Mouse (Mus musculus) testis, postnatal 14 days (tissue): ENCODE results near the gene Padi4.

ENCODE experiments used
- DNase-seq: peaks from one replicate; pipeline ENCODE4 v3.0.0; 2021; ENCODE audit warnings: low spot score

Gene Padi4

DNA sequence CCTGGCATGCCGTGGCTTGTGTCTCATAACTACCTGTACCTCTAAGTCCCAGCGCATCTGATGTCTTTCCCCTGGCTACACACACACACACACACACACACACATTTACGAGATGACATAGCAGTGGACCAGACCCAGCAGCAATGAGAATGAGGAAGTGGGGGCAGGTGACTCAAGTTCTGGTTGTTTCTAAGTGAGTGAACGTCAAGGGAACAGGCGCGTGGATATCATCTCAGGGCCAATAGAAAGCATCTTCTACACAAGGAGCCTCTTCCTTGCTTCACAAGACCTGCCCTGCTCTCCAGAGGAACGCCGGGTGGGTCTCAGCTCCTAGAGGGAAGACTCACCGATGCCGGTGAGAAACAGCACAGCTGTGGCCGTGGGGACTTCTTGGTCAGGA is 33.4 kb downstream of the Padi4 start:
- DNase-seq = no peak

DNA sequence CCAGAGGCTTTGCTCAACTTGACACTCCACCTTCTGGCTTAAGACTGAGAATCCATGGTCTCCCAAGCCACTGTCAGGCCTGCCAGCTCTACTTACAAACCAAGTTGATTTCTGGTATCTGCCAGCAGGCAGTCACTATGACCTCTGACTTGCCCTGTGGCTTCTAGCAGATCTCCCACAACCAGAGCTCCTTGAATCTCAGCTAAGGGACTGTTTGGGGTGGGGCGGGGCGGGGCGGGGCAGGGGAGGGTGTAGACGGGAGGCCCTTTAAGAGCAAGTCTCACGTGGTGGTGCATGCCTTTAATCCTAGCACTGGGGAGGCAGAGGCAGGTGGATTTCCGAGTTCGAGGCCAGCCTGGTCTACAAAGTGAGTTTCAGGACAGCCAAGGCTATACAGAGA is 41.2 kb downstream of the Padi4 start:
- DNase-seq = no peak

DNA sequence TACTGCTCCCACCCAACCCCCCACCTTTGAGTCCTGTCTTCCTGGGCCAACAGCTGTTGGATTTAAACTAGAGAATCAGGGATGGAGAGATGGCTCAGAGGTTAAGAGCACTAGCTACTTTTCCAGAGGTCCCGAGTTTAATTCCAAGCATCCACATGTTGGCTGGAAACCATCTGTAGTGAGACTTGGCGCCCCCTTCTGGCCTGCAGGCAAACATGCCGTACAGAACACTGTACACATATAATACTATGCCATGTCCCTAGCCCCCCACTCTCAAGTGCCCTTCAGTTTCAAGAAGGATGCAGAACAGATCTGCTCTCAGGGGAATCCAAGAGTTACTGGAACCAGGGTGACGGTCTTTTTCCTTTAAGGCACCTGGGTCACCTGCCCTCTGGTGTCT is 42.4 kb downstream of the Padi4 start:
- DNase-seq = no peak

DNA sequence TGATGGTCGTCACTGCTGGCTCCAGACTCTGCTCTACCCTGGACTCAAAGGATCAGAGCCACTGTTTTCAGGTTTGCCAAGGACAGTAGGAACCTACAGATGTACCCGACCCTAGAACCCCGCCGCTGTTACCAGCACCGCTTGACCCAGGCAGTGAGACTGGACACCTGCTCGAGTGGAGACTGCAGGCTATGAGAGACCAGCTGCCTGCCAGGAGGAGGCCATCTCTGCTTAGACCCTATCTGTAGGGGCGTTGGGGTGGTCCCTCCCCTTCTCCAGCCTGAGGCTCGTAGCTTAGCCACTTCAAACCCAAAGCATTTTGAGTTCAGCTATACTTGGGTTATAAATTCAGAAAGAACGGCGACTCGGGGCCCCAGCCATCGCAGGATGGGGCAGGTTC is 47.1 kb downstream of the Padi4 start:
- no peak for DNase-seq

DNA sequence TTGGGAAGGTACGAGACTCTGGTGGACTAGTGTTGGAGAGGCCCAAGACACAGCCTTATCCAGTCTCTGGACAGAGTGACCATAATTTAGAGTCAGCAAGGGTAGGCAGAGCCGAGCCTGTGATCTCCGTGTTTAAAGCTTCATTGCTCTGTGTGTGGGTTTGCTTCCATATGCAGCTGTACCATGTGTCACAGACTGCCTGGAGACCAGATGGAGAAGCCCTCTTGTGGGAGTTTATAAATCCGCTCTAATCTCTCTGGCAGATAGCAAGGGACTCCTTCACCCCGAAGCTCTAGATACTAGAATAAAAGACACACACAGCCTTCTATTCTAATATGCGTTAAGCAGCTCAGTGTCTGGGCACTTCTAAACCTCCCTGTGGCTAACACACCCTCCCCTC is 49.3 kb downstream of the Padi4 start:
- no peak for DNase-seq

DNA sequence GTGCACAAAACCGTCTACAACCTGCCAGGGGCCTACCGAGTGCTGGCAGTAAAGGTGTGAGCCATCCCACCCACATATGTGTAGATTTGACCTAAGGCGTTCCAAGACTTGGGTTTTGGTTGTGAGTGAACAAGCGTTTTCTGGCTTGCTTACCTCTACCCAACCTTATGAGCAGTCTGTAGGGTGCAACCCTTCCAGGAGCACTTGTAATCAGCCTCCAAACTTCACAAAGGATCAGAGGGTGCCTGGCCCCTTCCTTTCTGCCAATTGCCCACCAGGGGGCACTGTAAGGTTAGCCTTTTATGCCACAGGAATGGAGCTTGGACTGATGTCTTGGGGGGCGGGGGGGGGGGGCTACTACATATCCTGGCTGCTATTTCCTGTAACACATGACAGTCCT is 50.2 kb downstream of the Padi4 start:
- DNase-seq = no peak

DNA sequence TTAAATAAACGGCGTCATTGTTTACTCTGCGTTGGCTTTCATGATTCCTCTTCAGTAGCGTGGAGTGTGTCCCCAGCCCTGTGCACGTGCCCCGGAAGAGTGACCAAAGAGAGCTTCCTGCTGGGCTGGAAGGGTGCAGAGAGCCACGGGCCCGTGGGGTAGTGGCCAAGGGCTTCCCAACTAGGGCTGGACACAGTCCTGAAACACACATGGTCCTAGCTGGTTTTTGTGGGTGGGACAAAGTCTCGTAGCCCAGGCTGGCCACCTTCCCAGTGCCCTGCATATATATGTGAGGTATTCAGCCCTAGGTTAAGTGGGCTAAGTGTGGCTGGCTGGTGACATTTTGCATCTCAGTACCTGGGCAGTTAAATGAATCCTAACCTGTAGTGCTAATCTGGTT is 50.8 kb downstream of the Padi4 start:
- DNase-seq = no peak

DNA sequence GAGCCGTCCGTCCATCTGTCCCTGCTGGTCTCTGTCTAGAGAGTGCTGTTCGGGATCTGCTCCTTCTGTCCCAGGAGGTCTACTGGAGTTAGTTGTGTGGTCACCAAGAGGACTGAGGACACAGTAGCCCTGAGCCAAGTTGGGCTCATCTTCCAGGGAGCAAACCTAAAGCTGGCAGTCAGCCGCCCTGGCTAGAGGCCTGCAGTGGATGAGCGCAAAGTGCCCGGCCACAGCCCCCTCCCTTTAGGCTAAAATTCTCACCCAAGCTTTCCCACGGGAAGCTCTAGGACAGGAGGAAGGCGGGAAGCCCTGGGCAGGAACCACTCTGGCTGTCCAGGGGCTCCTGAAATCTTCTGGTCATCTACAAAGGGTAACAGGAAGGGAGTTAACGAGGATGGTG is 51.3 kb downstream of the Padi4 start:
- no peak for DNase-seq

DNA sequence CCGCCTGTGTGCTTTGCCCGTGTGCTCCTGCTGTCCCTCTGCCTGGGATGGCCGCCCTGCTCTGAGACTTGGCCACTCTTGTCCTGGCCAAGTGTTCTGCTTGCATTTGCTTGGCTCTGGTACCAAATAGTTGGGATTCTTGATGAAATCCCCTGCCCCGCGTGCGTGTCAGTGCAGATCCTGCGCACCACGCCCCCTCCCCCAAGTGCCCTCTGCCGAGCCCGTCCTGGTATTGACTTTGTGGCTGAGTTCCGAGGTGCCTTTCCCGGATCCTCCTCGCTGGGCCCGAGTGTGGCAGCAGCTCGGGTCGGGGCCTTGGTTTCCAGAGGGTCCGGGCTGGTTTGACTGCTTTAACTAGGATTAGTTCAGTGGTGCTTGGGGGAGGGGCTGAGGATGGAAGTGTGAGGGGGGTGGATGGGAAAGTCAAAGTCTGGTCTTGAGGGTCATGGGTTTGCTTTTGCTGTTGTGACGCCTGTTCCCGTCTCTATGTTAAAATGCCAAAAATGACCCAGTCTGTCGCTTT is 52.0 kb downstream of the Padi4 start:
- no peak for DNase-seq

DNA sequence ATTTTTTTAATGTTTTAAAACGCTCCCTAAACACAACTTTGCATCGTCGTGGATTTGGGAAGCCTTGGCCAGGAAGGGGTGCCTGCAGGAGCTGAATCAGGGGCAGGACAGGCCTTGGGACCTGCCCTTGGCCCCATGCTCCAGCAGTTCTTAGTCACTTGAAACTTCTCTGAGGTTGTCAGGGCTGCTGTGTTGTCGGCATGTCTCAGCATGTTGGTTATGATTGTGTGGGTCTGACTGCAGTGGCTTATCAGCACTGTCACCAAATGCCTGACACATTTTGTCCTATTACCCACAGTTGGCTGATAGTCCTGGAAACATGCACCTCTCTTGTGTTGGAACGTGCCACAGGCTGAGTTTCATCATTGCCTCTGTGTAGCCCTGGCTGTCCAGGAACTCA is 53.9 kb downstream of the Padi4 start:
- no peak for DNase-seq

DNA sequence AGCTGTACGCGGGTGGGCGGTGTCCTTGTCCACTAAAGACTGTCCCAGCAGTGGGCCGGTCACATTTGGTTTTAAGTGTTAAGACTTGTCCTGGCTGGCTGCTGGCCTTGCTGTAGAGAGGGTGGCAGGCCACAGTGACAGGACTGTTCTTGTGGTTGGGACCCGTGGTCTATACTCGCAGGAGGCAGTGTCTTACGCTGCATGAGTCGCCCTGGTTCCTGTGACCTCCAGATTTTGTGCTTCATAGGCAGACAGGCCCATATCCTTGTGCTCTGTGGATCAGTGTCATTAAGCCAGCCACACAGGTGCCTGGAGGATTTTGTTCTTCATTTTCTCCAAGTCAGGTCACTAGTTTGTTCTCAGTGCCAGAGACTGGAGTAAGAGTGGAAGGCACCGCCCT is 55.6 kb downstream of the Padi4 start:
- DNase-seq = no peak

DNA sequence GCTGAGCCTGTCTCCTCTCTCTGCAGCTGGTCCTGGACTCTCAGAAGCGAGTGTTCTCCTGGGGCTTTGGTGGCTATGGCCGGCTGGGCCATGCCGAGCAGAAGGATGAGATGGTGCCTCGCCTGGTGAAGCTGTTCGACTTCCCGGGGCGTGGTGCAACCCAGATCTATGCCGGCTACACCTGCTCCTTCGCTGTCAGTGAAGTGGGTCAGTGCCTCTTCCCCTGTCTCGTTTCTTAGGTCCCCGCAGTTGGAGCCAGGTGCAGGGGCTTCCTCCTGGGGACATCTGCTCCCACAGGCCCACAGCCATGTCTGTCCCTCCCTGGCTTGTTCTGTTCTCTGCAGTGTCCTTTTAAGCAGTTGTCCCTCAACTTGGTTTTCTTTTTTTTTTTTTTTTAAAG is 57.0 kb downstream of the Padi4 start:
- DNase-seq = no peak

DNA sequence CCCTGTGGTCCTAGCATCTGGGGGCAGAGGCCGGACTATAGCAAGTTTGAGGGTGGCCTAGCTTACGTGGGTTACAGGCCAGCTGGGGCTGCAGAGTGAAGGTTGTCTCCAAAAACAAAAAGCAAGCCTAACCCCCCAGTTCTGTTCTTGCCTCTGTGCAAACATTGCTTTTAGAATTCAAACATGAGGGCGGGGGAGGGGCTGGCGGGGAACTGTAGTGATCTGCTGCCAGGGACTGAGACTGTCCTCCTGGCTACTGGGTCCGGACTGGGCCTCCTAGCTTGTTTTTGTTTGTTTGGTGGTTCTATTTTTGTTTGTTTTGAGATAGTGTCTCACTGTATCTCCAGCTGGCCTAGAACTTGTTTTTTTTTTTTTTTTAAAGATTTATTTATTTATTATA is 59.5 kb downstream of the Padi4 start:
- DNase-seq = no peak

DNA sequence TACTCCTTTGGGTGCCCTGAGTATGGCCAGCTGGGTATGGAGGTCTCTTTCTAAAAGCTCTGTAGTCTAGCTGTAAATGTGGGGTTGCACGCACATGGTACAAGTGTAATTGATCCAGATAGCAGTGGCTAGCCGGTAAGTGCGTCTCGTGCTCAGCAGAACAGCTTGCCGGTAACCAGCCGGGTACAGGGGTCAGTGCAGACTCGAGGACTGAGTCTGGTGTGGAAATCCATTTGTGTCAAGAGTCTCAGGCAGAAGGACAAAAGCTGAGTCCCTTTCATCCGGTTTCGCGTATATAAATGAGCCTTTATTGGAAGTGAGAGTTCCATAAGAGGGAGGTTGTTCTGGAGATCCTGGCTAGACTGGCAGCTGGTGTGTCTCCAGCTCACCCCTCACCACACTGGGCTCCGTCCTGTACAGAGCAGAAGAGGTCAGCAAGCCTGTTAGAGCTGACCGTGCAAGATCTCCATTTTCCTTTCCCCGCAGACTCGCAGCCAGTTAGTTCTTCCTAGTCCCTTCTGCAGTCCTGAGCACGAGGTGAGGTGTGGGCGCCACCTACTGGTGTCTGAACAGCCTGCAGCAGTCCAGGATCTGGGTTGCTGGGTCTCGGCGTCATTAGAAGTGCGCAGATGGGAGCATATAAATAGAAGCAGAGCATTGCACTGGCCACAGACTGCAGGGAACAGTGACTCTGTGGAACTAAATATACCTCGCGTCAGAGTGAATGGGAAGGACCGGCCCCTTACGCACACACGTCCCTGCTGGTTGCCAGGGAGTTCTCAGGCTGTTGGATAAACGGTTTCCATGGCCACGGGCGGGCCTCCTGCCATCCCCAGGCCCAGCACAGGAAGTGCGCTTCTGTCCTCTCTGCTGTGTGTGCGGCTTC is 60.3 kb downstream of the Padi4 start:
- DNase-seq = peak; percentile 68

DNA sequence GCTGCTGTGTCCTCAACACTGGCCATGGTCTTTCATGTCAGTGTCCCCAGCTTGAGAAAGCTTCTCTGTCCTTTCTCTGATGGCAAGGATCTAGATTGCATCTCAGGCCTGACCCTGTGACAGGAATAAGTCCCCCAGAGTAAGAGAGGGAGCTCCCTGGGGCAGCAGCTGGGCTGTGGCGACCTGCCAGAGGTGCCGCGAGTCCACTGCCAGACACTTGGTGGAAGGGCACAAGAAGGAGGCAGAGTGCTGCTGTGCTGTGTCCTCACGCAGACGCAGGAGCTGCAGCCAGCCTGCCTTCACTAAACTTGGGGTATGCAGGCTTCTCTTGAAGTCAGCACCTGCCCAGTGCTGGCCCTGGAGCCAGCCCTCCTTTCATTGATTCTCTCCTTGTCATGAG is 62.7 kb downstream of the Padi4 start:
- no peak for DNase-seq

DNA sequence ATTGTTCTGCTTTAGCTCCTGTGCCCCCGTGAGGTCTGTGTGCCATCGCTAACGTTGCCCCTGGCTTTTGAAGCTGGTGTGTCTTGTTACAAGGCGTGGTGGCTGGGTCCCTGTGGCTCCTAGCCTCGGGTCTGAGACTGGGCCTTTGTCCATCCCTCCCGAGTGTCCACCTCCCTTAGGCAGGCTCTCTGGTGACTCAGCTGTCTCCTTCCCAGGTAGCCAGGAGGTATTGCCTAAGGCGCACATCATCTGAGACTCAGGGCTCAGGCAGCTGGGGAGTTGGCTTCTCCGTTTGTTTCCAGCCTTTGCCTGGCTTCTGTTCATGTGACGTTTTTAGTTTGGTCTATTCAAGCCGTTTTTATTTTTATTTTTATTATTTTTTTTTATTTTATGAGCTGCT is 63.3 kb downstream of the Padi4 start:
- no peak for DNase-seq

DNA sequence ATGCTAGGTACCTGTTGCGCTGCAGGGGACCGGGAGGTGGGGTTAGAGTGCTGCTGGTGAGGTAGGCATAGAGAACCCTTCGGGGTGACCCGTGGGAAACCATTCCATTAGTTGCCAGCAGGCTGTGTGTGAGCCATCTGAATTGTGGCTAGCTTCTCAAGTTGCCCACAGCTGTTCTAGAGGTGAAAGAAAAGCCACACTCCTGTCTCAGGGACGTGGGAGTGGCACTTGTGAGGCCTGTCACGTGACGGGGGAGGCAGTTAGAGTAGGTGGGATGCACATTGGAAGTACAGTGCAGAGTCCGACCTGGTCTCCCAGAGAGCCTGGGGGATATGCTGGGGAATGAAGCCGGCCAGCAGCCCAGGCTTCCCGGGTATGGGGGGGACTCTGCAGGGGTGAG is 64.4 kb downstream of the Padi4 start:
- DNase-seq = no peak

DNA sequence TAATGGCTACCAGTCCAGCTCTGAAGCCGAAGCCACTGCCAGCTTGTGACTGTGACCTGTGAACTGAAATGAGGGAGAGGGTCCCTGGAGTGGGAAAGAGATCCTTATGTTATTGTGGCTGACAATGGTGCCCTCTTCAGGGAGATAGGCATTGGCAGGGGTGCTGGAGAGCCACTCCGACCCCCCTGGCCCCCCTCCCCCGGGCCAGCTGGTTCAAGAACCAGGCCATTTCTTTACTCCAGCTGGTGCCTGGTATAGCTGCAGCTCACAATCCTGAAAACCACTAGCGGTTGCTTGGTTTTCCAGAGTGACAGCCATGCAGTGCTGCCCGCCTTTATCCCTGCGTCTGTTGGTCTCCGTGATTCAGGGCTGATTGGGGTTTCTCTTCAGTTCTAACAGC is 64.9 kb downstream of the Padi4 start:
- DNase-seq = no peak

DNA sequence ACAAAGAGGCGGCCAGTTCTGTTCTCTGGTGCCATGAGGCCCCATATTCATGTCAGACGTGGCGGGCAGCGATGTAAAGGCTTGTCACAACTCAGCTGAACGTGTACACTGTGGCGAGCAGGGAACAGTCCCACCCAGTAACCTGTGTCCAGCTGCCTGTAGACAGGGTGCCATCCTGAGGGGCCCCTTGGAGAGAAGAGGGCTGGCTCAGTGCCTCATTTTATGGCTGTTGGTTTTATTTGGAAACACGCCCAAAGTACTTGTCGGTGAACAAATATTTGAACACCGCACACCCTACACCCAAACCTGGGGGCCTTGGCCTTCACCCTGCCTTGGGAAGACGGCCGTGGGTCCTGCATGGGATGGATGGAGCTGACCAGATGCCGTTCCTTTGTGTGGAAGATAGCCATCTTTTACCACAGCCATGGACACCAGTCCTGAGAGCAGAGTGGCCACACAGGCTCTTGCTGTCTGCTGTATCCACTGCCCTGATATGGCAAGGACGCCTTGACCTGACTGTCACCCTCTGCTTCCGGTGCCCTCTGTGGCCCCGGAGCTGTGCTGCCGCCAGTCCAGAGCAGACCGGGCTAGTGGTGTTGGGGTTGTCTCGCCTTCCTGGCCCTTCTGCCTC is 65.6 kb downstream of the Padi4 start:
- no peak for DNase-seq

DNA sequence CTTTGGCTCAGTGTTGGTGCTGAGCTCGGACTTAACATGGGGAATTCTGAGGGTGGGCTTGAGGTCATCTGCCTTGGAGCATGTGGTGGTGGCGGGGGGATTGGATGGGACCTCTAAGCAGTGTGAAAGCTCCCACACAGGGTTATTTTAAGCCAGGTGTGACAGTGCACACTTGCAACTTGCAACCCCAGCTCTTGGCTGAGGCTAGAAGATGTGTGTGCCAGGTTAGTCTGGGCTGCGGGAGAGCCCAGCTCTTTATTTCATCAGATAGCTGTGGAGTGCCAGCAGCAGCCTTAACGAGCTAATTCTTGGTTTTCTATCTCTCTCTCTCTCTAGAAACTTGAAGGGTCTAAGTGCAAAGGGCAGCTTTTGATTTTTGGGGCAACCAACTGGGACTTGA is 66.4 kb downstream of the Padi4 start:
- no peak for DNase-seq

DNA sequence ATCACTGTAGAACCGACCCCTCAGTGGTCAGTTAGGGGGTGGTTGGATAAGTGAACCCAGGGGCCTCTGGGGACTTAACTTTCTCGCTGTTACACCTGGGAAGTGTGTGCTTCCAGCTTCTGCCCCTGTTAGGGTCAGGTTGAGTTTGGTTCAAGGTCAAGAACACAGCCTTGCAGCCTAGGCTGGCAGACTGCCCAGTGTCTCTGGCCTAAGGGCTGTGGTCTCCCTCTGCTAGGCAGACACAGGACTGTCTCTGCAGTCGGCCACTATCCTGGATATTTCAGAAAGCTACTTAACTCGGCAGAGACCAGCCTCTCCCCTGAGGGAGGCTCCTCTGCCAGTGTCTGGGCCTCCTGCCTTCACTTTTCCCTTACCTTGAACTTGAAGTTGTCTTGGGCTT is 69.9 kb downstream of the Padi4 start:
- no peak for DNase-seq

DNA sequence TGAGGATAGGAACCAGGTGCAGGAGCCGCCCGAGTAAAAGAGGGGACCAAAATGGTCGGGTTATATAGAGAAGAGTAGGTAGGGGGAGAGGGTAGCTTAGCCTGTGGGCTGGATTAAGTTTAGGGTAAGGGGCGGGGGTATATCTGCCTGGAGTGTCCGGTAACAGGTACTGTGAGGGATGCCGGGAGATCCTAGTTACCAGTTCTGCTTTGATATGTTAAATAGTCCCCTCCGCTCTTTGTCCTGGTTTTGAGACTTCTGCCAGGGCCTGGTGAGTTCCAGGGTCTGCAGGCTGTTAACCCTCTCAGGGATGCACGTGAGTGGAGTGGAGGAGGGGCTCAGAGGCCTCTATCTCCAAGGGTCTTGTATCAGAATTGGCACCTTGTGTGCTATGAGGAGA is 70.4 kb downstream of the Padi4 start:
- no peak for DNase-seq

DNA sequence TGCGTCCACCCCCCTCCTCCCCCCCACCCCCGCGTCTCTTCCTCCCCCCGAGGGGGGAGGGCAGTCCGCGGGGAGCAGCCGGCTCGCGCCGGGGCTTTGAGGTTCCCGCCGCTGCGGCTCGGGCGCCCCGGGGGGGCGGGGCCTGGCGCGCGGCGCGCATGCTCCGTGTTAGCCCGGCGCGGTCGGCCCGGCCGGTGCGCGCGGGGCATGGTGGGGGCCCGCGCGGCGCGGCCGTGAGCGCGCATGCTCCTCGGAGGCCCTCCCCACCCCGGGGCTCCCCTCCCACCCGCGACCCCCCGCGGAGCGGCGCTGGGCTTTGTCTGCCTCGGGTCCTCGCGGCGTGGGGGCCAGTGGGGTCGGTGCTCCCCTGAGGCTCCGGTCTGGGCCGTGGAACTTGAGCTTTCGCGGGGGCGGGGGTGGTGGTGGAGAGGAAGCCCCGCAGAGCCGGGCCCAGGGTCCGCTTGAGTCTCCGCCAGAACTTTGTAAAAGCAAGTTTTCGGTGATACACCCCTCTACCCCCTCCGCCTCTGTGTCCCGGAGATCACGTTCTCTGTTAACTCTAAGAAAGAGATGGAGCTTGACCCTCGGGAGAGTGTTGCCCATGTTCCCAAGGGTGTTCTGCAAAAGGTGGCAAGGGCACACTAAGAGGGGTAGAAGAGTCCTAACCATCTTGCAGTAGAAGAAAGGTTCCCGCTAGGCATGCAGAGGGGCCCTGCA is 71.3 kb downstream of the Padi4 start:
- peak; percentile 86 for DNase-seq
